Mouse (Mus musculus): Measurements from ENCODE around the gene Kdm3a. TPM values are rescaled to one million over a fixed set of nuclear protein-coding genes. Genes with fewer than 3 reads are reported as not detected.

Gene Kdm3a
- polyA plus RNA-seq, 2 experiments from 2014 or later: 49.8 to 71.0 TPM

- ATAC-seq: no peak
These were observed 63.8 kb downstream of the Kdm3a start for GRCm38 (mm10) chr6:71569025-71569424.

GRCm38 (mm10) chr6:71568616-71569015 lies 64.2 kb downstream of the Kdm3a start:
- ATAC-seq: no peak

- no peak for ATAC-seq
These were observed 76.0 kb downstream of the Kdm3a start for GRCm38 (mm10) chr6:71556826-71557225.

GRCm38 (mm10) chr6:71555507-71555951 lies 77.3 kb downstream of the Kdm3a start:
- ATAC-seq: no peak

- ATAC-seq: peak; percentile 92
These were observed 88.9 kb downstream of the Kdm3a start, which contains the start of gene Chmp3 for GRCm38 (mm10) chr6:71543686-71544499. TSS of gene Chmp3 (plus strand) at chr6:71543797.

Other genes with a start within 250 kb of the Kdm3a start
- 10 to 100 TPM; 11.6 to 18.4 TPM for gene Rmnd5a, start 192.4 kb downstream of the Kdm3a start, polyA plus RNA-seq (2017; shearing (Covaris generic))
- gene Rnf103, start 139.1 kb downstream of the Kdm3a start, polyA plus RNA-seq (2017; shearing (Covaris generic)): 1 to 10 TPM; 2.9 to 5.7 TPM
- gene Chmp3, start 89.2 kb downstream of the Kdm3a start, polyA plus RNA-seq (2017; shearing (Covaris generic)): 100 to 1,000 TPM in 1 of 2 experiments, 10 to 100 TPM in 1; 73.3 to 112 TPM
- gene Reep1, start 74.6 kb upstream of the Kdm3a start, polyA plus RNA-seq (2017; shearing (Covaris generic)): 1 to 10 TPM in 1 of 2 experiments, under 1 TPM in 1; 0.74 to 1.8 TPM
- 10 to 100 TPM; 51.8 to 63.1 TPM for gene Mrpl35, start 194.0 kb upstream of the Kdm3a start, polyA plus RNA-seq (2017; shearing (Covaris generic))
- 100 to 1,000 TPM; 149 to 174 TPM for gene Immt, start 198.3 kb upstream of the Kdm3a start, polyA plus RNA-seq (2017; shearing (Covaris generic))

Data from CD4-positive, CD25-positive, alpha-beta regulatory T cell, adult 4 months (primary cell).